Mouse (Mus musculus) embryo, embryonic 9.5 days (tissue): ENCODE results near the gene Grm4.
"Not testable (repeated sequence)": the region's sequence is repeated elsewhere in the genome, so short reads cannot be mapped to it uniquely, and the experiment has no call there.

Source experiments
- DNase-seq: peaks from one replicate; pipeline ENCODE4 v3.0.0-alpha.2; 2017; ENCODE audit errors: extremely low spot score

Gene Grm4

DNA sequence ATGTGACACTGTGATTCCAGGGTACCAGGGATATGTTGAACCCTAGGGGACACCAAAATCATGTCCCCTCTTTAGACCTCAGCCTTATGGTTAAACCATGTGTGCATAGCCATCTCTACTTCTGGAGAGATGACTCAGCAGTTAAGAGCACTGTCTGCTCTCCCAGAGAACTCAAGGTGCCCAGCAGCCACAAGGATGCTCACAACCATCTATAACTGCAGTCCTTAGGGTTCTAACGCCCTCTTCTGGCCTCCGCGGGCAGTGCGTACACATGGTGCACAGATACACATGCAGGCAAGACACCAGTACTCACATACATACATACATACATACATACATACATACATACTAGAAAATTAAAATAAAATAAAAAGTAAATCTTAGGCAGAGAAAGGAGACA is 127.8 kb downstream of the Grm4 start:
- no peak for DNase-seq

GRCm38 (mm10) chr17:27392918-27393317 is 128.3 kb downstream of the Grm4 start:
- no peak for DNase-seq

DNA sequence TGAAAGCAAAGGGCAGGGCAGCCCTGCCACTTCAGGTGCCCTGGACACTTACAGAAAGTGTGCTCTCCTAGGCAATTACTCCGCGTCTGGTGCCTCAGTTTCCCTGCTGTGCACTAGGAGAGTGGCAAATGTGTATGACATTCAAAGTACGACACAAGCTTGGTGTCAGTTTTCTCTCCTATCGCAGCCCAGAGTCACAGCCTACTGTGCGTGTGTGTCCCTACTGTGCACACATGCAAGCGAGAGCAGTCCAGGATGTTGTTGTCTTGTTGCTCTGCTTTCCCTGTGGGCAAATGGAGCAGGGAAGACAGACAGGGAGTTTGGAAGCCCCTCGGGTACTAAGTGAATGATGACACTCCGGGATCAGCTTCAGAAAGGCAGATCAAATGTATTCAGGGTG is 131.2 kb downstream of the Grm4 start:
- DNase-seq = no peak

- no peak for DNase-seq
Measured at GRCm38 (mm10) chr17:27389221-27390000, 131.8 kb downstream of the Grm4 start.

DNA sequence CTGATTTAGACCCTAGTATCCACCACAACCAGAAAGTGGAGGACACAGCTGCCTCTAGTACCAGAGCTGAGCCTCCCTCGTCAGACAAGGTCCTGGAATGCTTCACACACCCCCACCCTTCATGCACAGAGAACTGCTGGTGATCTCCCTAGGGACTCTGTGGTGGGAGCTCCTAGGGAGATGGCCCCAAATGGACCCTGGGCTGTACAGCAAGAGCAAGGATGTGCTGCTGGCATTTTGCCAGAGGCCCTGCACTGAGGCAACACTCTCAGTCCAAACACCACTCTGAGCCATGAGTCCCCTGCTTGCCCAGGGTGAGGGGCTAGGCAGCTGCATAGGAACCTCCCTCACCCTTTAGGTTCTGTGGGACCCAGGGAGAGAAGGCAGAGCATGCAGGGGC is 134.8 kb downstream of the Grm4 start:
- DNase-seq = no peak

DNA sequence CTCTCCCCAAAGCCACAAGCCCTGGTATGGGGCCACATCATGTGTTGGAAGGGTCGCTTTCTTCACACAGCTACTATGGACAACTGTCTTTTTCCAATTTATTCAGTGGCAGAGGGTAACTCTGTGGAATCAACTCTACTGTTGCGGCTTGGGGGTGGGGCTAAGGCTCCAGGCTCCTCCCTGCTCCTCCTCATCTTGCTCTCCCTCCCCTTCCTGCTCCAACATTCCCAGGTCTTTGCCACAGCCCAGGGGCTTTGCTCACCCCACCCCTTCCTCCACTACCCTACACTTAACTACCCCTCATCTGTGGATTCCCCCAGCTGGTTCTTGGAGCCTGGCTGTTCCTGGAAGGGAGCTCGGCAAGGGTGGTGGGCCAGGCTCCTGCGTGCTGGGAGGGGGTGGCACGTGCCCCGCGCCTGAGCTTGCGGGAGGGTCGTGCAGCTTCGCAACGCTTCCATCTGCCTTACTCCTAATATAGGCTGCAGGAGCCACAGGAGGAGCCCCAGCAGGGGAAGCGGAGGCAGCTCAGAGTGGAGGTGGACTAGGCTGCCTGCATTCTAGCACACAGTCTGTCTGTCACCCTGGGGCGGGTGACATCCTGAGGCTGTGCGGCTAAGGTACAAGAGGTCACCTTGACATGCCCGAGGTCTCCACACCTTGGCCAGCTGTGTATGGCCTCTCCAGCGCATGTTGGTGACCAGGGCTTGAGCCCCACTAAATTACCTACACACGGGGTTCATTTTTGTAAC is 135.5 kb downstream of the Grm4 start:
- peak; percentile 29 for DNase-seq

GRCm38 (mm10) chr17:27382916-27383315 is 138.3 kb downstream of the Grm4 start:
- no peak for DNase-seq

GRCm38 (mm10) chr17:27380911-27381459 is 140.2 kb downstream of the Grm4 start:
- not testable (repeated sequence) for DNase-seq

- DNase-seq = no peak
Measured at GRCm38 (mm10) chr17:27378977-27379376, 142.2 kb downstream of the Grm4 start.

- DNase-seq = no peak
Measured at GRCm38 (mm10) chr17:27377151-27377550, 144.1 kb downstream of the Grm4 start.

GRCm38 (mm10) chr17:27375551-27375950 is 145.7 kb downstream of the Grm4 start:
- DNase-seq = no peak
